Mouse (Mus musculus) kidney, embryonic 16.5 days (tissue): ENCODE measurements around the gene Mrpl33. TPM values are rescaled to one million over a fixed set of nuclear protein-coding genes. Genes with fewer than 3 reads are reported as not detected.
"Not testable (repeated sequence)": the region's sequence is repeated elsewhere in the genome, so short reads cannot be mapped to it uniquely, and the experiment has no call there.

Experiments used
- ATAC-seq: fragments of 200-750 bp; cut with Nextera tagmentation; 2 replicates; pipeline ENCODE4 v1.8.0; 2017; ENCODE audit warnings: moderate TSS enrichment; ENCODE audit not compliant: low FRiP score, low TSS enrichment
- H3K27ac ChIP-seq: fragments of 300-500 bp; sonication (generic); 2 replicates; pipeline ENCODE4 v1.5.1; 2014; ENCODE audit warnings: low read length
- H3K27me3 ChIP-seq: fragments of 300-500 bp; sonication (generic); 2 replicates; pipeline ENCODE4 v1.6.1; 2014; ENCODE audit warnings: low read length, control low read depth, mixed read lengths; ENCODE audit not compliant: insufficient read depth
- H3K36me3 ChIP-seq: fragments of 300-500 bp; sonication (generic); 2 replicates; pipeline ENCODE4 v1.6.1; 2014; ENCODE audit warnings: low read length, control low read depth, mixed read lengths; ENCODE audit not compliant: insufficient read depth
- H3K4me1 ChIP-seq: fragments of 300-500 bp; sonication (generic); 2 replicates; pipeline ENCODE4 v1.6.1; 2014; ENCODE audit warnings: low read length, control low read depth, mixed read lengths; ENCODE audit not compliant: insufficient read depth
- H3K4me2 ChIP-seq: fragments of 300-500 bp; sonication (generic); replicated peaks from 2 replicates; pipeline ENCODE4 v1.6.1; 2014; ENCODE audit warnings: low read depth, low read length
- H3K4me3 ChIP-seq: fragments of 300-500 bp; sonication (generic); 2 replicates; pipeline ENCODE4 v1.5.1; 2014; ENCODE audit warnings: mild to moderate bottlenecking, low read length
- H3K9ac ChIP-seq: fragments of 300-500 bp; sonication (generic); replicated peaks from 2 replicates; pipeline ENCODE4 v1.6.1; 2014; ENCODE audit warnings: low read length
- H3K9me3 ChIP-seq: fragments of 300-500 bp; sonication (generic); 2 replicates; pipeline ENCODE4 v1.6.1; 2016; ENCODE audit warnings: low read length, control low read depth
- WGBS: fragments of 180-500 bp; shearing (Covaris S2); extraction: QIAGEN DNeasy Blood & Tissue Kit; methylation state at CpG from one replicate; pipeline ENCODE4 v1.1.7; 2014; 5-methylcytosine and 5-hydroxymethylcytosine counted together
- polyA plus RNA-seq: library from polyadenylated mRNA; unstranded; fragments of >200 nt; fragmentation: Nextera tagmentation; extraction: Ambion mirVana; gene quantifications from 2 replicates; pipeline ENCODE4 v1.2.1, GENCODE M21; 2015

Mrpl33 gene
- polyA plus RNA-seq, 1 experiment from 2014 or later: 260 TPM

DNA sequence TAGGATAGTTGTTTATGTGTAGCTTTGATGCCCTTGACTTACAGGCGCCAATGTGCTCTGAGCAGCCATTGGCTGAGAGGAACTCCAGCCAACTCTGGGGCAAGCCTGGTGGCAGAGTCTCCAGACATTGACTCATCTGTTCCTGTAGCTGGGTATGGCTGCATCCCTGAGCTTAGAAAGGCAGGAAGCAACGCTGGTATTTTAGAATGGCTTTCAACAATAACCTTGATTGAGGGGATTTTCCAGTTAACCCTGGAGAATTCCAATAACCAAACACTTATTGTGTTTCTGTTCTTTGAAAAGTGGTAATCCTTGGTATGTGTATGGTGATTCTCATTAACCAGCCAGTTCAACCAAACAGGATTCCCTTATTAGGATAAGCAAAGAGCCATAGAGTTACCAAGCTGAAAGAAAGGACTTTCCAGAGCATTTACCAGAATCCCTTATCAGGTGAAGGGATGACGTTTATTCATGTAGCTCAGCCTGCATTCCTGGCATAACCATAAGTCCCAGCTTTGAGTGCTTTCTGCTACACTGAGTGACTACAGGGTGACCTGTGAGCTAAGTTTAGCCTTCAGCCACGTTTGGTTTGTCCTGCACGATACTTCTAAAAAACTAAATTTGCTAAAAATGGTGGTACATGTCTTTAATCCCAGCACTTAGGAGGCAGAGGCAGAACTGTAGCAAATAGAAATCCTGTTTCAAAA is 28.6 kb upstream of the Mrpl33 start:
- H3K9ac ChIP-seq: no peak overlapping the region
- no peak for ATAC-seq
- no peak overlapping the region for H3K4me2 ChIP-seq
- H3K27me3 ChIP-seq: no peaks in the 10 kb centered on the region
- no peak overlapping the region for H3K4me3 ChIP-seq
- no peaks in the 10 kb centered on the region for H3K36me3 ChIP-seq
- no peaks in the 10 kb centered on the region for H3K9me3 ChIP-seq
- WGBS: 54% methylated on average over 5 of the region's 5 CpGs
- no peak overlapping the region for H3K27ac ChIP-seq
- peaks cover 26% of the 10 kb centered on the region for H3K4me1 ChIP-seq

DNA sequence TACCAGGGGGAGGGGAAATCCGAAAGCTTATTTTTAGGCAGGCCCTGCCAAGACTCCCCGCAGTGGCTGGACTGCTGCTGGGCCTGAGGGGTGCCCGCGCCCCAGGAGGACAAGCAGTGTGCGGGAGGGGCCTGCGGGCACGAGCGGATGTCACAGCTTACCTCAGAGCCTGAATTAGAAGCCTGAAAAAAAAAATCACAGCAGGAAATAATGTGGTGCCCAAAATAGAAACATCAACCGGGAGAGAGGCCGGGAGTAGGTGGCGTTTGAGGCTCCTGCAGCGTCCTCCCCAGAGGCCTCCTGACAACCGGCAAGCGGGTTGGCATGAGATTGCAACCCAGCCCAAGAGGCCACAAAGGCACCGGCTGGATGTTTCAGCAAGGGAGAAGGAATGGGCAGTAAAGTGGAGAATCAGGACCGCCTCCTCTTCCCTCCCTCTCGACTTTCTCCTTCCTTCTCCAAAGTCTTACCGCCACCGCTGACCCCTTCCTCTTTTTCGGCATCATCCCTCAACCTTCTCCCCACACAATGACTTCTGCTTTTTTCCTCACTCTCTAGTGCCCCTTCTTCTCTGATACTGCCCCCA is 25.6 kb upstream of the Mrpl33 start:
- H3K27ac ChIP-seq: peak overlapping the region; percentile 54
- no peaks in the 10 kb centered on the region for H3K27me3 ChIP-seq
- no peak overlapping the region for H3K4me3 ChIP-seq
- WGBS: 13% methylated on average over 20 of the region's 20 CpGs
- ATAC-seq: peak; percentile 57; the same call in 1 of the 2 replicates
- peak overlapping the region; percentile 14 for H3K9ac ChIP-seq
- peaks cover 15% of the 10 kb centered on the region for H3K4me1 ChIP-seq
- no peaks in the 10 kb centered on the region for H3K9me3 ChIP-seq
- H3K36me3 ChIP-seq: no peaks in the 10 kb centered on the region
- peak overlapping the region; percentile 31 for H3K4me2 ChIP-seq

DNA sequence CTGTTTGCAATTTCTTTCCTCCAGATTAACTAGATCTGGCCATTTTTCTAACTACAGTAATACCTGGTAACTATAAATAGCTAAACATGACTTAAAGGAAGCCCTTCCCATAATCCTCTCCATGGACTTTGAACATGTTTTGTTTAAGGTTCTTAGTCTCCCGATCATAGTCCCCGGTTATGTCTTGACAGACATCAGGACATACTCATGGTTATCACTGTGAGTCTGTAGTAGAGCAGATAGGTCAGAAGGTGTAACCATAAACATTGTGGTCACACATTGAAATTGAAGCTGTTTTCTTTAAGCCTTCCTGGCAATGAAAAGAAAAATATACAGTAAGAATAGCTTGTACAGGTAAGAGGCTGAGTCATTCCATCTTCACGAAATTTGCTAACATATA is 23.0 kb upstream of the Mrpl33 start:
- Histone ChIP-seq H3K27ac (no peak overlapping the region), H3K9ac (no peak overlapping the region), H3K4me1 (peaks cover 23% of the 10 kb centered on the region), H3K36me3 (no peaks in the 10 kb centered on the region), H3K4me3 (no peak overlapping the region), H3K27me3 (no peaks in the 10 kb centered on the region), H3K4me2 (no peak overlapping the region), H3K9me3 (no peaks in the 10 kb centered on the region)
- ATAC-seq: no peak
- WGBS: 92% methylated on average over 3 of the region's 3 CpGs

DNA sequence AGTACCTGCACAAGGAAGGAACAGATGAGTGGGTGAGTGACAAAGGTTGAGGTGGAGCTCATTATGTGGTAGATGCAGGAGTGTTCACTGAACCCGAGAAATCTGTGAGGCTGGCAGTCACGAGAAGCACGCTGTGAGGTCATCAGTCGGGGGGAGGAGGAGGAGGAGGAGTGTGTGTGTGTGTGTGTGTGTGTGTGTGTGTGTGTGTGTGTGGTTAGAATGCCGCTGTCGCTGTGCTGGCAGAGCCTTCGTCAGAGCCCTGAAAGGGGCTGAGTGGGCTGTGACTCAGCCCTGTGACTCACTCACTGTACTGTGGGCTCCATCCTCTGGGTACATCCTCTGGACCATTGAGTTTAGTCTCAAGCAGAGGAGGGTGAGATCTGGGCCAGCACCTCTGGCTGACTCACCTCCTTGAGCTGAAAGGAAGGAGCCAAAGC is 20.2 kb upstream of the Mrpl33 start:
- Histone ChIP-seq H3K4me2 (no peak overlapping the region), H3K4me1 (peaks cover 15% of the 10 kb centered on the region), H3K36me3 (no peaks in the 10 kb centered on the region), H3K4me3 (no peak overlapping the region), H3K27ac (peak overlapping the region; percentile 60), H3K9me3 (no peaks in the 10 kb centered on the region), H3K27me3 (no peaks in the 10 kb centered on the region), H3K9ac (no peak overlapping the region; the same call in 1 of the 2 replicates)
- 34% methylated on average over 6 of the region's 7 CpGs for WGBS
- peak; percentile 90 for ATAC-seq

DNA sequence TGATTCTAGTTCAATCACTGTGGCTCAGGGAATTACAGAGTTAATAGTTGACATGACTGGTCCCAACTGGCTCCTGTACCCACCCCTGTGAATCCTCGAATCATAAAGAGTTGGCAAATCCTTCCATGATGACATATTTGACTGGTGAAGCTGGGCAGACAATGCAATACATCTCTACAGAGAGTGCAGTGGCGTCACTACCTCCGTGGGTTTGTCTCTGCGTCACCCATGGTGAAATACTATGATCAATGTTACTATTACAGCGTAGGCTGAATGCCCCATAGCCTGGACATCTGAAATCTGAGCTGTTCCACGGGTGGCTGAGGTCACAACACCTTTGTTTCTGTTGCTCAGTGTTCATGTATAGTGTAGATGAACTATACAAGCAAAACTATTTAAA is 15.5 kb upstream of the Mrpl33 start:
- H3K4me1 ChIP-seq: peaks cover 31% of the 10 kb centered on the region
- no peaks in the 10 kb centered on the region for H3K27me3 ChIP-seq
- no peaks in the 10 kb centered on the region for H3K36me3 ChIP-seq
- 64% methylated on average over 6 of the region's 6 CpGs for WGBS
- no peak overlapping the region for H3K4me3 ChIP-seq
- H3K27ac ChIP-seq: 0 out of 2 replicates have a peak overlapping the region, but pooled peaks have one; percentile 12
- H3K4me2 ChIP-seq: no peak overlapping the region
- no peak overlapping the region for H3K9ac ChIP-seq
- ATAC-seq: no peak
- peaks cover 8% of the 10 kb centered on the region; the same call in 1 of the 2 replicates for H3K9me3 ChIP-seq

DNA sequence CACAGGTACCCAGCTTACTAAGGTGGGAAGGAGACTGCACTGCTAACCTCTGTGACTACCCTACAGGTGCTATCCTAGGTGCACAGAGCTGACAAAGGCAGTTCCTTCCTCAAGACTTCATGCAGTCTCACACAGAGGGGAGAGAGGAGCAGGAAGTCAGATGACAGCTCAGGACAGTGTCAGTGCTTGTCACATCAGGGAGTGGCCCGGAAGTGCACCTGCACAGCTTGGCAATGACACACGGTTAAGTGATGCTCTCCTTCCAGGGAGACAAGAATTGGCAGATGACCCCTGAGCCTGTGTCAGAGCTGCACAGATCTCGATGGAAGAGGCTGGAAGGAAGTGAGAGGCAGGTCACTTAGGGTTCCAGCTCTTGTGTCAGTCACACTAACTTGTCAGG is 14.8 kb upstream of the Mrpl33 start:
- Histone ChIP-seq H3K27me3 (no peaks in the 10 kb centered on the region), H3K36me3 (no peaks in the 10 kb centered on the region), H3K9me3 (peaks cover 8% of the 10 kb centered on the region; the same call in 1 of the 2 replicates), H3K4me2 (no peak overlapping the region), H3K4me1 (peaks cover 32% of the 10 kb centered on the region), H3K9ac (no peak overlapping the region), H3K4me3 (no peak overlapping the region), H3K27ac (peak overlapping the region; percentile 97)
- WGBS: 64% methylated on average over 3 of the region's 3 CpGs
- no peak for ATAC-seq

DNA sequence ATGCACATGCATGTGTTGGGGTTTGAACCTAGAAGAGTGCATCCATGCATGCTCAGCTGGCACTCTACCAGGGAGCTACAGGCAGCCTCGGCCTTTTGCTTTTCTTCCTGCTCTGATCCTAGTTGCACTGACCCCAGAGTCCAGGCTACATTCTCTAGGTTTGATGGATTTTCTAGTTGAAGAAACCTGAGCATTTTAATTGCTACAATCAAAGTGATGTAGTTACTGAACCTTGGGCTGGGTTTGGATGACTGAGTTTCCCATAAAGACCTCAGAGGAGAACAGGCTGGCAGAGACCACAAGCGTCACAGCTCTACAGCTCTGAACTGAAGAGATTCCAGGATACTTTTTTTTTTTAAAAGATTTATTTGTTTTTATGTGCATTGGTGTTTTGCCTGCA is 13.5 kb upstream of the Mrpl33 start:
- H3K4me1 ChIP-seq: peaks cover 31% of the 10 kb centered on the region
- H3K4me3 ChIP-seq: no peak overlapping the region
- no peak overlapping the region for H3K4me2 ChIP-seq
- H3K27me3 ChIP-seq: no peaks in the 10 kb centered on the region
- peak overlapping the region; percentile 97 for H3K27ac ChIP-seq
- peak; percentile 90 for ATAC-seq
- H3K9ac ChIP-seq: no peak overlapping the region
- WGBS: 33% methylated on average over 2 of the region's 2 CpGs
- peaks cover 8% of the 10 kb centered on the region; the same call in 1 of the 2 replicates for H3K9me3 ChIP-seq
- H3K36me3 ChIP-seq: no peaks in the 10 kb centered on the region

DNA sequence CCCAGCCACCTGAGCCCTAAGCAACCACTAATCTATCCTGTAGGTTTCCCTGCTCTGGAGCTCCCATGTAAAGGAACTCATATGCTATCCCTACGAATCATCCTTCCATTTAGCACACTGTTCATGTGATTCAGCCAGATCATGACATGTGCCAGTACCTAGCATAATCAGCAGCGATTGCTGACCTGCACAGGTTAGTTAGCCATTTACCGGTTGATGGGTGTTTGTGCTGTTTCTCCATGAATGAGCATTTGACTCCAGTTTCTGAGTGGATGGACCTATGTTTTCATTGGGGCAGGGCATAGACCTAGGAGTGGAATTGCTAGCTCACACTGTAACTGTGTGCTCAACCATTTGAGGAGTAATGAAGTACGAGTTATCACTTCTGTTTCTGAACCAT is 11.2 kb upstream of the Mrpl33 start:
- H3K36me3 ChIP-seq: no peaks in the 10 kb centered on the region
- H3K4me3 ChIP-seq: no peak overlapping the region
- no peak overlapping the region for H3K4me2 ChIP-seq
- H3K27ac ChIP-seq: peak overlapping the region; percentile 97
- H3K9me3 ChIP-seq: peaks cover 13% of the 10 kb centered on the region; the same call in 1 of the 2 replicates
- no peaks in the 10 kb centered on the region for H3K27me3 ChIP-seq
- peak; percentile 36; the same call in 1 of the 2 replicates for ATAC-seq
- WGBS: 74% methylated on average over 4 of the region's 4 CpGs
- H3K9ac ChIP-seq: no peak overlapping the region
- peaks cover 42% of the 10 kb centered on the region for H3K4me1 ChIP-seq

DNA sequence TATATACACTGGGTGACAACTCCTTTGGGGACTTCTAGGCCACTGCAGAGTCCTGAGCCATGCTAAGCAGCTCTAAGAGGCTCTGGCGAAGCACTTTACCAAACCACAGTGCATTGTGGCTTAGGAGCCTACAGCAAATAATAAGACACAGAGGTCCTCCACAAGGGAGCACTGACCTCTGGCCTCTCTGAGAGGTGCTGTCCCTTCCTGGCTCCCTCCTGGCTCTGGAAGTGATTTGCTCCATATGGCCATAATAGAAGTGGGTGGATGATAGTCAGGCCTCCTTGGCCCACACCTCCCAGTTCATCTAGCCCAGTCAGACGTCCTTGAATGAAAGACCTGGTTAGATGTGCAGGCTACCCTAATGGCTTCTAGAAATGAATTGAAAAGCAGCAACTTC is 8.7 kb upstream of the Mrpl33 start:
- WGBS: 74% methylated on average over 2 of the region's 2 CpGs
- no peak for ATAC-seq
- no peak overlapping the region for H3K4me3 ChIP-seq
- H3K4me2 ChIP-seq: no peak overlapping the region
- H3K27ac ChIP-seq: no peak overlapping the region
- no peak overlapping the region for H3K9ac ChIP-seq
- H3K9me3 ChIP-seq: peaks cover 13% of the 10 kb centered on the region; the same call in 1 of the 2 replicates
- peaks cover 28% of the 10 kb centered on the region for H3K4me1 ChIP-seq
- no peaks in the 10 kb centered on the region for H3K36me3 ChIP-seq
- no peaks in the 10 kb centered on the region for H3K27me3 ChIP-seq

DNA sequence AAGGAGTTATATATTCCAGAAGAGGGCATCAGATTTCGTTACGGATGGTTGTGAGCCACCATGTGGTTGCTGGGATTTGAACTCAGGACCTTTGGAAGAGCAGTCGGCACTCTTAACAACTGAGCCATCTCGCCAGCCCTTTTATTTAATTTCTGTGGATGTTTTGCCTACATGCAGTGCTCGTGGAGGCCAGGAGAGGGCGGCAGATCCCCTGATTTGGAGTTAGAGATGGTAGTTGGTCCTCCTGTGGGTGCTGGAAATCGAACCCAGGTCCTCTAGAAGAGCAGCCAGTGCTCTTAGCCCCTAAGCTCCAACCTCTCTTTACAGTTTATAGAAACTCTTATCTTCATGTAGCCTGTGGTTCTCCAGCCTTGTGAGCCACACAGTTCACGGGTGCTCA is 8.1 kb upstream of the Mrpl33 start:
- not testable (repeated sequence) for H3K27me3 ChIP-seq, H3K9ac ChIP-seq, H3K4me2 ChIP-seq, H3K4me3 ChIP-seq, H3K36me3 ChIP-seq, ATAC-seq, H3K27ac ChIP-seq
- peaks cover 13% of the 10 kb centered on the region; the same call in 1 of the 2 replicates for H3K9me3 ChIP-seq
- 93% methylated on average over 8 of the region's 8 CpGs for WGBS
- peaks cover 27% of the 10 kb centered on the region for H3K4me1 ChIP-seq
